Mouse (Mus musculus): ENCODE measurements around the gene Cyct. TPM values are rescaled to one million over a fixed set of nuclear protein-coding genes. Genes with fewer than 3 reads are reported as not detected.
A peak's percentile ranks its signal among the peaks of the same experiment; 100 is the strongest.

Gene Cyct
- polyA plus RNA-seq, 1 experiment from 2014 or later, result not detected

DNA sequence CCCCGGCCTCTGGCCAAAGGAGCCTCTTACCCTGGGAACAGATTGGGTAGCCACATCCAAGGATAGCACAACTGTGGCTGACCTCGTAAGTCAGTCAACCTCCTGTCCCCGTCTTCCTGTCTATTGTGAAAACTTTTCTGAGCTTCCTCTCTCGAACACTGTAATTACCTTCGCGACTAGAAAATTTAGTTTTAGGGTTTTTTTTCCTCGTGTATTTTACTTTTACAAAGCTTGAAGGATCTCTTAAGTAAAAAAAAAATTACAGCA, 10.3 kb upstream of the Cyct start:
- no peak for TF ChIP-seq EP300 (optimal IDR thresholded peaks at IDR 0.05)
- TF ChIP-seq CTCF (IDR thresholded peaks at IDR 0.05; ENCODE audit: low read depth), result no peak
- 3% methylated on average over 7 of the region's 7 CpGs for WGBS
- Histone ChIP-seq H3K4me3 (ENCODE audit: low read depth, low read length) (peak overlapping the region; percentile 70), H3K4me2 (replicated peaks; ENCODE audit: low read depth) (peak overlapping the region; percentile 96), H3K9me3 (ENCODE audit: control insufficient read depth, low read length) (no peaks in the 10 kb centered on the region), H3K9ac (ENCODE audit: low read length) (peak overlapping the region; percentile 70), H3K36me3 (ENCODE audit: control insufficient read depth, insufficient read depth, low read length) (peaks cover 9% of the 10 kb centered on the region; the same call in 1 of the 2 replicates), H3K27ac (replicated peaks) (no peak overlapping the region), H3K4me1 (replicated peaks; ENCODE audit: control insufficient read depth, insufficient read depth) (peaks cover 2% of the 10 kb centered on the region; the same call in 1 of the 2 replicates), H3K27me3 (ENCODE audit: control insufficient read depth, insufficient read depth, low read length) (no peaks in the 10 kb centered on the region)
- ATAC-seq (ENCODE audit: low FRiP score, low TSS enrichment), result no peak
- no peak for DNase-seq (ENCODE audit: low spot score)

DNA sequence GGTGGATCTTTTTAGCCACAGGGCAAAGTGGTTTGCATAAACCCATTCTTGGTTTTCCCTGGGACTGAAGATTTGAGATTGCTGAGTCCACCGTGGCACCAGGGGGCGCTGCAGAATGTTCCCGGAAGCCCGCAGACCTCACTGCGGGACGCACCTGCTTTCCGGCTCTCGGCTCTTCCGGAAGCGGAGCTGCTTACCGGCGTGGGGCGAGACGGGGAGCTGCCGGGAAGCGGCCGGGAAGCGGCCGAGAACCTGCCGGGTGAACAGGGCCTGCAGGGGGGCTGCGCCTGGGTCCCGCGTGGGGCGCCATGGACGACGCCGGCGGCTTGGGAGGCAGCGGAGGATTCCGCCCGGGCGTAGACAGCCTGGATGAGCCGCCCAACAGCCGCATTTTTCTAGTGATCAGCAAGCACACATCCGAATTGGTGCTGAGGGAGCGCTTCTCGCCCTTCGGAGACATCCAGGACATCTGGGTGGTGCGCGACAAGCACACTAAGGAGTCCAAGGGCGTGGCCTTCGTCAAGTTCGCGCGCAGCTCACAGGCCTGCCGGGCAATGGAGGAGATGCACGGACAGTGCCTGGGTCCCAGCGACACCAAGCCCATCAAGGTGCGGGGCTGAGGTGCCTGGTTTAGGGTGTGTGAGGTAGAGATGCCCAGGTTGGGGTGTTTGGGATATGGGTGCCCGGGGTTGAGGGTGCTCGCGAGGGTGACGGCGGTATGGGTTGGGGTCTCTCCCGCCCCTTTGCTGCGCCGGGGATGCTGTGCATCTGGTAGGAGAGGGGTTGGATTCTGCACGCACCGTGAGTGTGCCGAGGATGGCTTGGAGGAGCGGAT, 9.8 kb upstream of the Cyct start, which contains the start of gene Rbm45:
Rbm45 (plus strand) TSS at position 164 of the 835 bp plus-strand sequence.
- Histone ChIP-seq H3K9ac (ENCODE audit: low read length) (peak within 1 kb of the TSS; percentile 70), H3K36me3 (ENCODE audit: control insufficient read depth, insufficient read depth, low read length) (peaks cover 9% of the 10 kb centered on the region; the same call in 1 of the 2 replicates), H3K4me3 (ENCODE audit: low read depth, low read length) (peak within 1 kb of the TSS; percentile 70), H3K4me2 (replicated peaks; ENCODE audit: low read depth) (peak within 1 kb of the TSS; percentile 96), H3K4me1 (replicated peaks; ENCODE audit: control insufficient read depth, insufficient read depth) (peaks cover 2% of the 10 kb centered on the region; the same call in 1 of the 2 replicates), H3K27me3 (ENCODE audit: control insufficient read depth, insufficient read depth, low read length) (no peaks in the 10 kb centered on the region), H3K9me3 (ENCODE audit: control insufficient read depth, low read length) (no peaks in the 10 kb centered on the region), H3K27ac (replicated peaks) (peak within 1 kb of the TSS; percentile 42)
- no peak for TF ChIP-seq EP300 (optimal IDR thresholded peaks at IDR 0.05)
- TF ChIP-seq CTCF (IDR thresholded peaks at IDR 0.05; ENCODE audit: low read depth), result peak; percentile 89
- peak; percentile 94 for ATAC-seq (ENCODE audit: low FRiP score, low TSS enrichment)
- DNase-seq (ENCODE audit: low spot score), result peak; percentile 92
- under 1% methylated on average over 61 of the region's 61 CpGs for WGBS

DNA sequence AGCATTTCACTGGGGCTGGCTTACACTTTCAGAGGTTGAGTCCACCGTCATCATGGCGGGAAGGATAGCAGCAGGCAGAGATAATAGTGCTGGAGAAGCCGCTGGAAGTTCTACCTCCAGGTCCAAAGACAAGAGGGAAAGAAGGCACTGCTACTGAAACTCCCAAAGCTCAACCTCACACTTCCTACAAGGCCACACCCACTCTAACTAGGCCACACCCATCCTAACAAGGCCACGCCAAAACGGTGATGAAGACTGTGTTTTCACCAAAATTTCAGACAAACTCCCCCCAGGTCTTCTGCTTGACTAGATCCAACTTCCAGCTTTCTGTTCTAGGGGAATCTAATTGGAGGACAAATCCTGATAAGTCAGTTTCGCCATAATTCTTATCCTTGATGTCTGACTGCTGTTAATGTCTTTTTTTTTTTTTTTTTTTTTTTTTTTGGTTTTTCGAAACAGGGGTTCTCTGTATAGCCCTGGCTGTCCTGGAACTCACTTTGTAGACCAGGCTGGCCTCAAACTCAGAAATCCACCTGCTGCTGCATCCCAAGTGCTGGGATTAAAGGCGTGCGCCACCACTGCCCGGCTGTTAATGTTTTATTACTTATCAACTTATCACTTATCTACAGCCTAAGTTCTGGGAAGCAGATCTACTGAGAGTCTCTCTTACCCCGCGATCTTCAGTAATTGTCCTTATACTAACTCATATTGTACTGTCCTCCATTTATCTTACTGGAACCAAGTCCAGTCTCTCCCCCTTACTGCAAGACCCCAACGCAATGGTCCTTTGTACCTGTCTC, 8.8 kb upstream of the Cyct start:
- no peak for ATAC-seq (ENCODE audit: low FRiP score, low TSS enrichment)
- Histone ChIP-seq H3K9me3 (ENCODE audit: control insufficient read depth, low read length) (no peaks in the 10 kb centered on the region), H3K27me3 (ENCODE audit: control insufficient read depth, insufficient read depth, low read length) (no peaks in the 10 kb centered on the region), H3K4me3 (ENCODE audit: low read depth, low read length) (no peak overlapping the region), H3K4me2 (replicated peaks; ENCODE audit: low read depth) (no peak overlapping the region), H3K36me3 (ENCODE audit: control insufficient read depth, insufficient read depth, low read length) (peaks cover 6% of the 10 kb centered on the region; the same call in 1 of the 2 replicates), H3K27ac (replicated peaks) (no peak overlapping the region), H3K9ac (ENCODE audit: low read length) (no peak overlapping the region), H3K4me1 (replicated peaks; ENCODE audit: control insufficient read depth, insufficient read depth) (peaks cover 2% of the 10 kb centered on the region; the same call in 1 of the 2 replicates)
- WGBS, result 70% methylated on average over 13 of the region's 13 CpGs
- no peak for DNase-seq (ENCODE audit: low spot score)
- TF ChIP-seq EP300 (optimal IDR thresholded peaks at IDR 0.05) (no peak), CTCF (IDR thresholded peaks at IDR 0.05; ENCODE audit: low read depth) (no peak)

DNA sequence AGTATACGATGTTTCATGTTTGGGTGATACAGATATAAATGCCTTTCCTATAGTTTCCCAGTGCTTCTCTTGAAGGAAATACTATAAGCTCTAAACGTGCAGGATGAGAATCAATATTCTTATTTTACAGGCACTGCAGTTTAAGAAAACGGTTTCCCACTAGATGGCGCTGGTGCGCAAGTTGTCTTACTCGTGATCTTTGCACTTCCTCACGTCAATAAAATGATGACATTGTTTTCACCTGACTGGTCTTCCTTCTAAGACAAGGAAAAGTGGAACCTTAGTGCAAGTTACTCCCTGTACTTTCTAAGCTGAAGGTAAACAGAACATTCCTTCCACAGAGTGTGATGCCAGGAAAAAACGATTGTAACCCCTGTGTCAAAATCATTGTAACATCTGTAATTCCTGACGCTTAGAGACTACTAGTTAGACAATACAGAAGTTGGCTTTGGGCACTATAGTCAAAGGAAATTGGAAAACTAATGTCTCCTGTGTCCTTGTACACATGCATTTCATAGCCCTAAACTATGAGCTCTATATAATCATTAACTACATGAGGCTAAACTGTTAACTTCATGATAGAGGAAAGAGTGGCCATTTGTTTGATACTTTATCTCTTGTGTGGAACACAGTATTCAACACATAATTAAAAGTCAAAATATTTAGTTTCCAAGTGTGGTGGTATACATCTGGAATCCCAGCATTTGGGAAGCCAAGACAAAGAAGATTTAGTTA, 7.1 kb upstream of the Cyct start:
- Histone ChIP-seq H3K4me1 (replicated peaks; ENCODE audit: control insufficient read depth, insufficient read depth) (peaks cover 2% of the 10 kb centered on the region; the same call in 1 of the 2 replicates), H3K36me3 (ENCODE audit: control insufficient read depth, insufficient read depth, low read length) (no peaks in the 10 kb centered on the region), H3K9ac (ENCODE audit: low read length) (no peak overlapping the region), H3K9me3 (ENCODE audit: control insufficient read depth, low read length) (no peaks in the 10 kb centered on the region), H3K27ac (replicated peaks) (no peak overlapping the region), H3K27me3 (ENCODE audit: control insufficient read depth, insufficient read depth, low read length) (no peaks in the 10 kb centered on the region), H3K4me2 (replicated peaks; ENCODE audit: low read depth) (no peak overlapping the region), H3K4me3 (ENCODE audit: low read depth, low read length) (no peak overlapping the region)
- ATAC-seq (ENCODE audit: low FRiP score, low TSS enrichment), result peak; percentile 25; the same call in 1 of the 2 replicates
- 10% methylated on average over 9 of the region's 9 CpGs for WGBS
- DNase-seq (ENCODE audit: low spot score), result peak; percentile 82
- TF ChIP-seq EP300 (optimal IDR thresholded peaks at IDR 0.05) (no peak), CTCF (IDR thresholded peaks at IDR 0.05; ENCODE audit: low read depth) (peak; percentile 93)

DNA sequence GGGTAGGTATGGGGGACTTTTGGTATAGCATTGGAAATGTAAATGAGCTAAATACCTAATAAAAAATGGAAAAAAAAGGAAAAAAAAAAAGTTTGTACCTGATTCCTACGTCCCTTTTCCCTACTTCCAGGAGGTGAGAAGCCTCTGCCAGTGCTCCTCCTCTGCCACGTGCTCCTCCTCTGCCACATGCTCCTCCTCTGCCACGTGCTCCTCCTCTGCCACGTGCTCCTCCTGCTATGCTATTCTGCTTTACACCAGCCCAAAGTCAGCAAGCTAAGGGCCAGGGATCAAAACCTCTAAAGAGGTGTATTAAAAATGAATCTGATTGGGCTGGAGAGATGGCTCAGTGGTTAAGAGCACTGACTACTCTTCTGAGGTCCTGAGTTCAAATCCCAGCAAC, 5.6 kb upstream of the Cyct start:
- H3K4me1 ChIP-seq (replicated peaks; ENCODE audit: control insufficient read depth, insufficient read depth), result no peaks in the 10 kb centered on the region; the same call in 1 of the 2 replicates
- H3K4me2 ChIP-seq (replicated peaks; ENCODE audit: low read depth), result no peak overlapping the region
- no peak overlapping the region for H3K4me3 ChIP-seq (ENCODE audit: low read depth, low read length)
- no peak overlapping the region for H3K27ac ChIP-seq (replicated peaks)
- no peak for ATAC-seq (ENCODE audit: low FRiP score, low TSS enrichment)
- H3K9ac ChIP-seq (ENCODE audit: low read length), result no peak overlapping the region
- no peaks in the 10 kb centered on the region for H3K9me3 ChIP-seq (ENCODE audit: control insufficient read depth, low read length)
- TF ChIP-seq EP300 (optimal IDR thresholded peaks at IDR 0.05) (no peak), CTCF (IDR thresholded peaks at IDR 0.05; ENCODE audit: low read depth) (no peak)
- H3K27me3 ChIP-seq (ENCODE audit: control insufficient read depth, insufficient read depth, low read length), result no peaks in the 10 kb centered on the region
- no peak for DNase-seq (ENCODE audit: low spot score)
- WGBS, result 71% methylated on average over 4 of the region's 4 CpGs
- no peaks in the 10 kb centered on the region for H3K36me3 ChIP-seq (ENCODE audit: control insufficient read depth, insufficient read depth, low read length)

Data from stomach, postnatal 0 days (tissue).